Mouse (Mus musculus): Measurements from ENCODE around the gene Myl6b. TPM values are rescaled to one million over a fixed set of nuclear protein-coding genes. Genes with fewer than 3 reads are reported as not detected.
"Not testable (repeated sequence)": the region's sequence is repeated elsewhere in the genome, so short reads cannot be mapped to it uniquely, and the experiment has no call there.

Myl6b gene
- polyA plus RNA-seq, 1 experiment from 2014 or later = 5.3 TPM

- no peak overlapping the region for H3K4me3 ChIP-seq (ENCODE audit: low read depth, low read length)
- no peak overlapping the region for H3K9ac ChIP-seq (ENCODE audit: low read depth, low read length)
- H3K36me3 ChIP-seq (ENCODE audit: control insufficient read depth, insufficient read depth, low read length) = peaks cover 4% of the 10 kb centered on the region; the same call in 1 of the 2 replicates
- no peaks in the 10 kb centered on the region for H3K4me1 ChIP-seq (ENCODE audit: control insufficient read depth, insufficient read depth, low read length)
- H3K27ac ChIP-seq (ENCODE audit: low read length) = no peak overlapping the region
- 93% methylated on average over 11 of the region's 11 CpGs for WGBS
- H3K27me3 ChIP-seq (ENCODE audit: control insufficient read depth, insufficient read depth, low read depth, low read length) = no peaks in the 10 kb centered on the region
- H3K9me3 ChIP-seq (replicated peaks; ENCODE audit: control insufficient read depth, low read length, poor library complexity, severe bottlenecking) = no peaks in the 10 kb centered on the region
- ATAC-seq = no peak
- H3K4me2 ChIP-seq (ENCODE audit: low read length) = no peak overlapping the region
Observed at GRCm38 (mm10) chr10:128510301-128510700, 11.8 kb upstream of the Myl6b start.

DNA sequence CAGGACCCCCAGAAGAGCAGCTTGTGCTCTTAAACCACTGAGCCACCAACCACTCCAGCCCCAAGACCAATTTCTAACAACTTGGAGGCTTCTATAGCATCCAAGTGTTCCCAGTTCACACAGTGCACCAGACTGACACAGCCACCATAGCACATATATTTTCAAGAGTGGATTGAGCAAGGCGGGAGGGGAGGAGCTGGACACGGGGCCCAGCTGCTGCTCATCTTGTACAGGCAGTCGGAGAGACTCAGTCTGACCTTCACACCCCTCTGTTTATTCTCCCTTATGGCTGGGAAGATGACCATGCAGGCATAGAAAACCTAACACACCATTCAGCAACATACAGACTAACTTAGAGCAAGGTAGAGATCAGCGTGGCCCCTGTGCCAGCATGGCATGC is 11.3 kb upstream of the Myl6b start:
- Histone ChIP-seq H3K4me1 (ENCODE audit: control insufficient read depth, insufficient read depth, low read length) (no peaks in the 10 kb centered on the region), H3K4me3 (ENCODE audit: low read depth, low read length) (no peak overlapping the region), H3K27me3 (ENCODE audit: control insufficient read depth, insufficient read depth, low read depth, low read length) (no peaks in the 10 kb centered on the region), H3K9me3 (replicated peaks; ENCODE audit: control insufficient read depth, low read length, poor library complexity, severe bottlenecking) (no peaks in the 10 kb centered on the region), H3K4me2 (ENCODE audit: low read length) (no peak overlapping the region), H3K27ac (ENCODE audit: low read length) (no peak overlapping the region), H3K36me3 (ENCODE audit: control insufficient read depth, insufficient read depth, low read length) (peaks cover 4% of the 10 kb centered on the region; the same call in 1 of the 2 replicates), H3K9ac (ENCODE audit: low read depth, low read length) (no peak overlapping the region)
- ATAC-seq = no peak
- WGBS = 88% methylated on average over 4 of the region's 4 CpGs

DNA sequence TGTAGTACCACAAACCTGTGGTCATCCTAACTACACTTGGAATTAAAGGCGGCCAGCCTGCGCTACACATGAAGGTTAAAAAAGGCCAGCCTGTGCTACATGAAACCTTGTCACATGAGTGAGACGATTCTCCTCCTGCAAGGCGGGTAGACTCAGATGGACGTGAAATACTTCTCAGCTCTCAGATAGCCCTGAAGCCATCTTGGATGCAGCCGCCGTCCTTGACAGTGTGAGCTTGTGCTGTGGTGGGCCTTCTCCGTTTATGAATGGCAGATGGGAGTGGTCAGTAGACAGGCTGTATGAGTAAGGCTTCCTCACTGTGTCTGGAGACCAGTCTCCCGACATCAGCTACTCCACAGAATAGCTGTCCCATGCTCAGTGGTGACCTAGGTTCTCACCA is 10.7 kb upstream of the Myl6b start:
- H3K9me3 ChIP-seq (replicated peaks; ENCODE audit: control insufficient read depth, low read length, poor library complexity, severe bottlenecking) = no peaks in the 10 kb centered on the region
- no peaks in the 10 kb centered on the region for H3K27me3 ChIP-seq (ENCODE audit: control insufficient read depth, insufficient read depth, low read depth, low read length)
- H3K36me3 ChIP-seq (ENCODE audit: control insufficient read depth, insufficient read depth, low read length) = peaks cover 4% of the 10 kb centered on the region; the same call in 1 of the 2 replicates
- H3K4me2 ChIP-seq (ENCODE audit: low read length) = no peak overlapping the region
- WGBS = 92% methylated on average over 9 of the region's 9 CpGs
- no peaks in the 10 kb centered on the region for H3K4me1 ChIP-seq (ENCODE audit: control insufficient read depth, insufficient read depth, low read length)
- H3K4me3 ChIP-seq (ENCODE audit: low read depth, low read length) = no peak overlapping the region
- no peak overlapping the region for H3K27ac ChIP-seq (ENCODE audit: low read length)
- ATAC-seq = no peak
- no peak overlapping the region for H3K9ac ChIP-seq (ENCODE audit: low read depth, low read length)

DNA sequence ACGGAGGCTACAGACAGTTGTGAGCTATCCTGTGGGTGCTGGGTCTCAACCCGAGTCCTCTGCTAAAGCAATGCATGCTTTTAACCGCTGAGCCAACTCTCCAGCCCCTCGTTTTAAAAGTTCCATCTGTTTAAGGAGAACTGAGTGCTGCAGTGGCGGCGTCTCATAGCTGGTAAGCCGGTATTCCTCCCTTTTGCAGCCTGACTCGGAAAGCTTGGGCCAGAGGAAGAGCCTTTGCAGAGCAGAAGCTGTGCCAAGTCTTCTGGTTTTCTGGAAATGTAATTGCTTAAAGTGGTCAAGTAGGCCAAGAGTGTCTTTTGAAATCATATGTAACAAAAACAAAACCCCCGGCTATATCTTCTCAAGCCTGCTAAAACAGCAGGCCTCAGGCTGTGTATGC is 9.8 kb upstream of the Myl6b start:
- no peak overlapping the region for H3K27ac ChIP-seq (ENCODE audit: low read length)
- H3K4me3 ChIP-seq (ENCODE audit: low read depth, low read length) = no peak overlapping the region
- no peaks in the 10 kb centered on the region for H3K4me1 ChIP-seq (ENCODE audit: control insufficient read depth, insufficient read depth, low read length)
- no peak overlapping the region for H3K9ac ChIP-seq (ENCODE audit: low read depth, low read length)
- H3K9me3 ChIP-seq (replicated peaks; ENCODE audit: control insufficient read depth, low read length, poor library complexity, severe bottlenecking) = no peaks in the 10 kb centered on the region
- H3K4me2 ChIP-seq (ENCODE audit: low read length) = no peak overlapping the region
- 84% methylated on average over 9 of the region's 9 CpGs for WGBS
- ATAC-seq = no peak
- H3K27me3 ChIP-seq (ENCODE audit: control insufficient read depth, insufficient read depth, low read depth, low read length) = no peaks in the 10 kb centered on the region
- peaks cover 4% of the 10 kb centered on the region; the same call in 1 of the 2 replicates for H3K36me3 ChIP-seq (ENCODE audit: control insufficient read depth, insufficient read depth, low read length)

DNA sequence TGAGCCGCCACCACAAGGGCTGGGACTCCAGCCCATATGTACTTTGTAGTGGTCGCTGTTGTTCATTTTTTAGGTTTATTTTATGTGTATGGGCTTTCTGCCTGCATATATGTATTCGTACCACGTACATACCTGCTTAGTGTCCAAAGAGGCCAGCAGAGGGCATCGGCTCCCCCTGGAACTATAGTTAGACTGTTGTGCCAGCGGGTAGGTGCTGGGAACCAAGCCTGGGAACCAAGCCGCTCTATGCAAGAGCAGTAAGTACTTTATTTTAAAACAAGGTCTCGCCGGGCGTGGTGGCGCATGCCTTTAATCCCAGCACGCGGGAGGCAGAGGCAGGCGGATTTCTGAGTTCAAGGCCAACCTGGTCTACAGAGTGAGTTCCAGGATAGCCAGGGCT is 7.5 kb upstream of the Myl6b start:
- no peak overlapping the region for H3K27ac ChIP-seq (ENCODE audit: low read length)
- WGBS = 96% methylated on average over 14 of the region's 14 CpGs
- no peak overlapping the region for H3K4me2 ChIP-seq (ENCODE audit: low read length)

DNA sequence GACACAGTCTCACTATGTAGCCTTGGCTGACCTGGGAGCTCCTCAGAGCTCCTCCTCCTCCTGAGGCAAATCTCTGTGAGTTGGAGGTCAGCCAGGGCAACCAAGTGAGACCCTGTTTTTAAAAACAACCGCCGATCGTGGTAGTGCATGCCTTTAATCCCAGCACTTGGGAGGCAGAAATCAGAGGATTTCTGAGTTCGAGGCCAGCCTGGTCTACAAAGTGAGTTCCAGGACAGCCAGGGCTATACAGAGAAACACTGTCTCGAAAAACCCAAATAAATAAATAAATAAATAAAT is 6.8 kb upstream of the Myl6b start:
- H3K9ac ChIP-seq (ENCODE audit: low read depth, low read length); H3K27me3 ChIP-seq (ENCODE audit: control insufficient read depth, insufficient read depth, low read depth, low read length); H3K4me3 ChIP-seq (ENCODE audit: low read depth, low read length); H3K36me3 ChIP-seq (ENCODE audit: control insufficient read depth, insufficient read depth, low read length); H3K27ac ChIP-seq (ENCODE audit: low read length); H3K4me2 ChIP-seq (ENCODE audit: low read length); H3K4me1 ChIP-seq (ENCODE audit: control insufficient read depth, insufficient read depth, low read length); H3K9me3 ChIP-seq (replicated peaks; ENCODE audit: control insufficient read depth, low read length, poor library complexity, severe bottlenecking); ATAC-seq: not testable (repeated sequence)
- WGBS = 77% methylated on average over 5 of the region's 5 CpGs

More for the DNA sequence above, 7.5 kb upstream of the Myl6b start:
- peaks cover 4% of the 10 kb centered on the region; the same call in 1 of the 2 replicates for H3K36me3 ChIP-seq (ENCODE audit: control insufficient read depth, insufficient read depth, low read length)
- no peak overlapping the region for H3K9ac ChIP-seq (ENCODE audit: low read depth, low read length)
- no peaks in the 10 kb centered on the region for H3K27me3 ChIP-seq (ENCODE audit: control insufficient read depth, insufficient read depth, low read depth, low read length)
- no peaks in the 10 kb centered on the region for H3K9me3 ChIP-seq (replicated peaks; ENCODE audit: control insufficient read depth, low read length, poor library complexity, severe bottlenecking)
- ATAC-seq = no peak
- H3K4me1 ChIP-seq (ENCODE audit: control insufficient read depth, insufficient read depth, low read length) = no peaks in the 10 kb centered on the region
- no peak overlapping the region for H3K4me3 ChIP-seq (ENCODE audit: low read depth, low read length)

- H3K4me2 ChIP-seq (ENCODE audit: low read length) = no peak overlapping the region
- H3K36me3 ChIP-seq (ENCODE audit: control insufficient read depth, insufficient read depth, low read length) = peaks cover 4% of the 10 kb centered on the region; the same call in 1 of the 2 replicates
- no peak overlapping the region for H3K27ac ChIP-seq (ENCODE audit: low read length)
- 78% methylated on average over 9 of the region's 9 CpGs for WGBS
- no peak overlapping the region for H3K4me3 ChIP-seq (ENCODE audit: low read depth, low read length)
- H3K9ac ChIP-seq (ENCODE audit: low read depth, low read length) = no peak overlapping the region
- H3K27me3 ChIP-seq (ENCODE audit: control insufficient read depth, insufficient read depth, low read depth, low read length) = no peaks in the 10 kb centered on the region
- ATAC-seq = no peak
- no peaks in the 10 kb centered on the region for H3K4me1 ChIP-seq (ENCODE audit: control insufficient read depth, insufficient read depth, low read length)
- no peaks in the 10 kb centered on the region for H3K9me3 ChIP-seq (replicated peaks; ENCODE audit: control insufficient read depth, low read length, poor library complexity, severe bottlenecking)
Observed at GRCm38 (mm10) chr10:128504641-128505370, 6.3 kb upstream of the Myl6b start.

DNA sequence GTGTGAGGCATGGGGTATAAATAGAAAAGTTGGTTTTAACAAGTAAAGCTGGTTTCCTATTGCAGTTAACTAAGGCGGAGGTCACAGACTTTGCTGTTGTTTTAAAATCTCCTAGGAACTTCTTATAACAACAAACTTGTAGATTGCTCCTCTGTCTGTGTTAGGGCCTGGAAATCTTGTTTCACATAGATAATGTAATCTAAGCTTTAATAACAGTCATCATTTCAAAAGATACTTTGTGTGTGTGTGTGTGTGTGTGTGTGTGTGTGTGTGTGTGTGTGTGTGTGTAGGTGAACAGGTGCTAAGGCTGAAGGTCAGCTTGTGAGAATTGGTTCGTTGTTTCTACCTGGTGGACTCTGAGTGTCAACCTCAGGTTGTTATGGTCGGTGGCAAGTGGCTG is 5.5 kb upstream of the Myl6b start:
- H3K4me1 ChIP-seq (ENCODE audit: control insufficient read depth, insufficient read depth, low read length) = peaks cover 5% of the 10 kb centered on the region; the same call in 1 of the 2 replicates
- H3K4me3 ChIP-seq (ENCODE audit: low read depth, low read length) = no peak overlapping the region
- peaks cover 2% of the 10 kb centered on the region; the same call in 1 of the 2 replicates for H3K36me3 ChIP-seq (ENCODE audit: control insufficient read depth, insufficient read depth, low read length)
- no peaks in the 10 kb centered on the region for H3K9me3 ChIP-seq (replicated peaks; ENCODE audit: control insufficient read depth, low read length, poor library complexity, severe bottlenecking)
- H3K4me2 ChIP-seq (ENCODE audit: low read length) = no peak overlapping the region
- ATAC-seq = no peak
- no peak overlapping the region for H3K9ac ChIP-seq (ENCODE audit: low read depth, low read length)
- no peaks in the 10 kb centered on the region for H3K27me3 ChIP-seq (ENCODE audit: control insufficient read depth, insufficient read depth, low read depth, low read length)
- H3K27ac ChIP-seq (ENCODE audit: low read length) = no peak overlapping the region
- 93% methylated on average over 3 of the region's 3 CpGs for WGBS

GRCm38 (mm10) chr10:128503532-128503931 is 5.0 kb upstream of the Myl6b start:
- Histone ChIP-seq H3K4me2 (ENCODE audit: low read length) (no peak overlapping the region), H3K4me3 (ENCODE audit: low read depth, low read length) (no peak overlapping the region), H3K9ac (ENCODE audit: low read depth, low read length) (no peak overlapping the region), H3K36me3 (ENCODE audit: control insufficient read depth, insufficient read depth, low read length) (peaks cover 2% of the 10 kb centered on the region; the same call in 1 of the 2 replicates), H3K27ac (ENCODE audit: low read length) (no peak overlapping the region), H3K27me3 (ENCODE audit: control insufficient read depth, insufficient read depth, low read depth, low read length) (no peaks in the 10 kb centered on the region), H3K4me1 (ENCODE audit: control insufficient read depth, insufficient read depth, low read length) (peaks cover 5% of the 10 kb centered on the region; the same call in 1 of the 2 replicates), H3K9me3 (replicated peaks; ENCODE audit: control insufficient read depth, low read length, poor library complexity, severe bottlenecking) (no peaks in the 10 kb centered on the region)
- no peak for ATAC-seq
- 75% methylated on average over 8 of the region's 8 CpGs for WGBS
